In the genomic region with DNA sequence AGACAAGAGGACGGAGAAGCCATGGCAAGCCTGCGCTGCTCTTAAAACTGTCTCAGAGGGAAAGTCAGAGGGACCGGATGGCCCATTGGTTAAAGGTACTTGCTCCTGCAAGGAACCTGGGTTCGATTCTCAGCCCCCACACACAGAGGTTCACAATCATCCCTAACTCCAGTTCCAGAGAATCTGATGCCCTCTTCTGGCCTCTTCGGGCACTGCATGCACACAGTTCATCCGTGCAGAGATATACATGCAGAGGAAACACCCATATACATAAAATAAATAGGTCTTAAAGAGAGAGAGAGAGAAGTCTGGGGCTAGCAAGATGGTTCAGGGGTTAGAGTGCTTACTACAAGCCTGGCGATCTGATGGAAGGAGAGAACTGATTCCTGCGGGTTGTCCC, we compare ENCODE assay signal across 14 mouse cellular contexts. TPM values are rescaled to one million over a fixed set of nuclear protein-coding genes. Genes with fewer than 3 reads are reported as not detected.
DNase-seq lines count a peak whose midpoint lies in the region; ATAC-seq and TF ChIP-seq lines count a peak whose summit lies in the region.
"Had no signal": no experiment of that assay in that cellular context is flagged by ENCODE, and none has a peak within 500 bp of the region (broad histone marks: within the 10 kb centered on the region; RNA-seq: fewer than 3 reads in every experiment).

No protein-coding gene starts in this region.

- 91% methylated on average over 8 of the region's 8 CpGs for WGBS in midbrain, postnatal 0 days
- WGBS in midbrain, embryonic 14.5 days, result 91% methylated on average over 8 of the region's 8 CpGs
- WGBS in intestine, embryonic 14.5 days, result 91% methylated on average over 8 of the region's 8 CpGs
- WGBS in stomach, embryonic 16.5 days, result 87% methylated on average over 8 of the region's 8 CpGs

- no peak overlapping the region for H3K9ac ChIP-seq in midbrain, postnatal 0 days (replicated peaks; ENCODE audit: low read length, poor library complexity, severe bottlenecking)
- H3K9ac ChIP-seq in midbrain, embryonic 14.5 days (replicated peaks; ENCODE audit: low read length), result no peak overlapping the region
- no peak overlapping the region for H3K9ac ChIP-seq in intestine, embryonic 14.5 days (ENCODE audit: low read length)
- H3K9ac ChIP-seq in stomach, embryonic 16.5 days (ENCODE audit: low read length), result peak overlapping the region; percentile 37; the same call in 1 of the 2 replicates
- H3K9ac ChIP-seq: neural tube, embryonic 12.5 days had no signal

- H3K27ac ChIP-seq in midbrain, postnatal 0 days (ENCODE audit: low read depth, low read length), result no peak overlapping the region
- H3K27ac ChIP-seq in midbrain, embryonic 14.5 days (replicated peaks; ENCODE audit: low read depth, low read length), result no peak overlapping the region
- peak overlapping the region; percentile 88 for H3K27ac ChIP-seq in intestine, embryonic 14.5 days (ENCODE audit: low read depth)
- H3K27ac ChIP-seq in stomach, embryonic 16.5 days (ENCODE audit: low read length), result peak overlapping the region; percentile 94
- H3K27ac ChIP-seq: macrophage; neural tube, embryonic 12.5 days had no signal

- intact Hi-C loops in heart, postnatal 14 days (cut with DNase I), result no loop called here

- H3K4me1 ChIP-seq in midbrain, postnatal 0 days (ENCODE audit: insufficient read depth, low read length), result no peaks in the 10 kb centered on the region
- no peaks in the 10 kb centered on the region for H3K4me1 ChIP-seq in midbrain, embryonic 14.5 days (ENCODE audit: control insufficient read depth, insufficient read depth, low read length)
- peaks cover 17% of the 10 kb centered on the region for H3K4me1 ChIP-seq in intestine, embryonic 14.5 days (replicated peaks; ENCODE audit: control insufficient read depth, insufficient read depth, low read length)
- peaks cover 21% of the 10 kb centered on the region for H3K4me1 ChIP-seq in stomach, embryonic 16.5 days (ENCODE audit: control insufficient read depth, insufficient read depth, low read length)
- H3K4me1 ChIP-seq: neural tube, embryonic 12.5 days had no signal

- TF ChIP-seq CTCF in midbrain, postnatal 0 days (IDR thresholded peaks at IDR 0.05), result peak; percentile 52

- no peak overlapping the region for H3K4me2 ChIP-seq in midbrain, postnatal 0 days (ENCODE audit: low read depth, low read length, poor library complexity, severe bottlenecking)
- H3K4me2 ChIP-seq in midbrain, embryonic 14.5 days (ENCODE audit: low read length), result no peak overlapping the region
- no peak overlapping the region for H3K4me2 ChIP-seq in intestine, embryonic 14.5 days (ENCODE audit: low read length)
- H3K4me2 ChIP-seq in stomach, embryonic 16.5 days (ENCODE audit: low read depth, low read length), result no peak overlapping the region
- H3K4me2 ChIP-seq: neural tube, embryonic 12.5 days had no signal

- no peak overlapping the region for H3K4me3 ChIP-seq in midbrain, postnatal 0 days (ENCODE audit: low read depth, low read length)
- no peak overlapping the region for H3K4me3 ChIP-seq in midbrain, embryonic 14.5 days (replicated peaks; ENCODE audit: low read depth, low read length)
- no peak overlapping the region for H3K4me3 ChIP-seq in intestine, embryonic 14.5 days (ENCODE audit: low read depth, low read length)
- H3K4me3 ChIP-seq in stomach, embryonic 16.5 days (replicated peaks; ENCODE audit: low read length), result no peak overlapping the region
- H3K4me3 ChIP-seq: neural tube, embryonic 12.5 days had no signal

- H3K36me3 ChIP-seq in midbrain, postnatal 0 days (ENCODE audit: insufficient read depth, low read length), result no peaks in the 10 kb centered on the region
- no peaks in the 10 kb centered on the region for H3K36me3 ChIP-seq in midbrain, embryonic 14.5 days (ENCODE audit: control insufficient read depth, insufficient read depth, low read length)
- H3K36me3 ChIP-seq in intestine, embryonic 14.5 days (ENCODE audit: control insufficient read depth, insufficient read depth, low read length), result no peaks in the 10 kb centered on the region
- no peaks in the 10 kb centered on the region for H3K36me3 ChIP-seq in stomach, embryonic 16.5 days (ENCODE audit: control insufficient read depth, insufficient read depth, low read length)
- H3K36me3 ChIP-seq: neural tube, embryonic 12.5 days had no signal

- DNase-seq in heart, postnatal 4 days, result peak; percentile 39
- no peak for DNase-seq in heart, postnatal 14 days
- DNase-seq in midbrain, postnatal 0 days (ENCODE audit: low spot score), result no peak
- no peak for DNase-seq in midbrain, embryonic 14.5 days
- no peak for DNase-seq in intestine, embryonic 14.5 days (ENCODE audit: low spot score)
- DNase-seq in natural killer cell, adult 2 months (ENCODE audit: low spot score in 2 of 2), result no peak
- DNase-seq in urinary bladder, postnatal 36 days (ENCODE audit: low spot score in 2 of 2), result no peak
- DNase-seq: adrenal gland, postnatal 25 days; cerebellum, postnatal 25 days; thymus, adult 18-20 months had no signal

- ATAC-seq in midbrain, postnatal 0 days (ENCODE audit: low FRiP score), result no peak
- no peak for ATAC-seq in midbrain, embryonic 14.5 days (ENCODE audit: low FRiP score, low TSS enrichment)
- no peak for ATAC-seq in intestine, embryonic 14.5 days (replicated peaks; ENCODE audit: low FRiP score, low TSS enrichment, low read depth)
- ATAC-seq in stomach, embryonic 16.5 days (ENCODE audit: insufficient read depth, low FRiP score), result no peak
- ATAC-seq: forebrain, embryonic 14.5 days had no signal

- no peaks in the 10 kb centered on the region for H3K9me3 ChIP-seq in midbrain, postnatal 0 days (ENCODE audit: low read length)
- no peaks in the 10 kb centered on the region for H3K9me3 ChIP-seq in midbrain, embryonic 14.5 days (ENCODE audit: control insufficient read depth, low read length)
- H3K9me3 ChIP-seq in intestine, embryonic 14.5 days (ENCODE audit: control insufficient read depth, low read length), result peaks cover 5% of the 10 kb centered on the region
- peaks cover 8% of the 10 kb centered on the region; the same call in 1 of the 2 replicates for H3K9me3 ChIP-seq in stomach, embryonic 16.5 days (replicated peaks; ENCODE audit: control insufficient read depth, low read length)
- H3K9me3 ChIP-seq: neural tube, embryonic 12.5 days had no signal

- no peaks in the 10 kb centered on the region for H3K27me3 ChIP-seq in midbrain, postnatal 0 days (ENCODE audit: insufficient read depth, low read length)
- no peaks in the 10 kb centered on the region for H3K27me3 ChIP-seq in midbrain, embryonic 14.5 days (ENCODE audit: control insufficient read depth, insufficient read depth, low read length)
- no peaks in the 10 kb centered on the region for H3K27me3 ChIP-seq in intestine, embryonic 14.5 days (replicated peaks; ENCODE audit: control insufficient read depth, insufficient read depth, low read length)
- no peaks in the 10 kb centered on the region for H3K27me3 ChIP-seq in stomach, embryonic 16.5 days (ENCODE audit: control insufficient read depth, insufficient read depth, low read length)
- H3K27me3 ChIP-seq: neural tube, embryonic 12.5 days had no signal

RNA-seq across cellular contexts. Expression of gene Ripor3, which starts 15.5 kb away (rescaled TPM):
- total RNA-seq in heart, postnatal 4 days (2021), result under 1 TPM; 0.45 to 0.91 TPM
- 1 to 10 TPM in 1 of 2 experiments, under 1 TPM in 1; 0.93 to 1.1 TPM for total RNA-seq in heart, postnatal 14 days (2021)
- total RNA-seq in midbrain, postnatal 0 days (2014; rRNA removed), result 0.57 and 0.99 TPM in 2 replicates
- 0.28 and 0.42 TPM in 2 replicates for polyA plus RNA-seq in midbrain, postnatal 0 days (2015; fragmentation: Nextera tagmentation; extraction: Ambion mirVana)
- 0.22 TPM in 1 of 2 replicates, not detected in the other for polyA plus RNA-seq in midbrain, embryonic 14.5 days (2014; fragmentation: Nextera tagmentation; extraction: Ambion mirVana)
- polyA plus RNA-seq in intestine, embryonic 14.5 days (2014; fragmentation: Nextera tagmentation; extraction: Ambion mirVana), result 3.8 and 4.8 TPM in 2 replicates
- polyA plus RNA-seq in stomach, embryonic 16.5 days (2015; fragmentation: Nextera tagmentation; extraction: Ambion mirVana), result 3.5 and 3.6 TPM in 2 replicates
- polyA plus RNA-seq: macrophage had no signal

RNA-seq across cellular contexts. Expression of gene Pard6b, which starts 54.9 kb away (rescaled TPM):
- total RNA-seq in heart, postnatal 4 days (2021), result 1 to 10 TPM; 4.0 to 4.5 TPM
- total RNA-seq in heart, postnatal 14 days (2021), result 1 to 10 TPM; 2.9 to 3.6 TPM
- 6.6 and 6.8 TPM in 2 replicates for total RNA-seq in midbrain, postnatal 0 days (2014; rRNA removed)
- 3.9 and 5.1 TPM in 2 replicates for polyA plus RNA-seq in midbrain, postnatal 0 days (2015; fragmentation: Nextera tagmentation; extraction: Ambion mirVana)
- 8.2 and 9.2 TPM in 2 replicates for polyA plus RNA-seq in midbrain, embryonic 14.5 days (2014; fragmentation: Nextera tagmentation; extraction: Ambion mirVana)
- polyA plus RNA-seq in intestine, embryonic 14.5 days (2014; fragmentation: Nextera tagmentation; extraction: Ambion mirVana), result 20.0 and 21.6 TPM in 2 replicates
- 8.3 TPM in 2 replicates for polyA plus RNA-seq in stomach, embryonic 16.5 days (2015; fragmentation: Nextera tagmentation; extraction: Ambion mirVana)
- polyA plus RNA-seq: macrophage had no signal

Comparison
In these comparisons a context has a peak if more than half of its experiments do, and no peak if none do; other contexts are left out.
1. H3K27ac ChIP-seq: peak in intestine, embryonic 14.5 days (single experiment) and stomach, embryonic 16.5 days (single experiment); none in midbrain, postnatal 0 days (single experiment) and midbrain, embryonic 14.5 days (single experiment).